Mouse (Mus musculus) embryonic facial prominence, embryonic 11.5 days (tissue): Measurements from ENCODE around the gene Eif3b. TPM values are rescaled to one million over a fixed set of nuclear protein-coding genes. Genes with fewer than 3 reads are reported as not detected.

ENCODE experiments used
- ATAC-seq: fragments of 200-750 bp; cut with Nextera tagmentation; replicated peaks from 2 replicates; pipeline ENCODE4 v1.8.0; 2017; ENCODE audit warnings: low read depth; ENCODE audit not compliant: insufficient number of reproducible peaks, low FRiP score, low TSS enrichment
- DNase-seq: peaks from one replicate; pipeline ENCODE4 v3.0.0-alpha.2; 2015; ENCODE audit warnings: low spot score
- H3K27ac ChIP-seq: fragments of 300-500 bp; sonication (generic); replicated peaks from 2 replicates; pipeline ENCODE4 v1.5.1; 2014; ENCODE audit warnings: mild to moderate bottlenecking, low read depth, low read length, control low read depth
- H3K27me3 ChIP-seq: fragments of 300-500 bp; sonication (generic); 2 replicates; pipeline ENCODE4 v1.6.1; 2014; ENCODE audit warnings: mild to moderate bottlenecking, low read length, moderate library complexity, mixed read lengths; ENCODE audit not compliant: control insufficient read depth, insufficient read depth
- H3K36me3 ChIP-seq: fragments of 300-500 bp; sonication (generic); replicated peaks from 2 replicates; pipeline ENCODE4 v1.6.1; 2014; ENCODE audit warnings: low read depth, mild to moderate bottlenecking, low read length, moderate library complexity, mixed read lengths; ENCODE audit not compliant: control insufficient read depth, insufficient read depth
- H3K4me1 ChIP-seq: fragments of 300-500 bp; sonication (generic); 2 replicates; pipeline ENCODE4 v1.6.1; 2014; ENCODE audit warnings: low read length, mixed read lengths; ENCODE audit not compliant: control insufficient read depth, insufficient read depth
- H3K4me2 ChIP-seq: fragments of 300-500 bp; sonication (generic); 2 replicates; pipeline ENCODE4 v1.6.1; 2014; ENCODE audit warnings: low read depth, mild to moderate bottlenecking, control low read depth, low read length, moderate library complexity
- H3K4me3 ChIP-seq: fragments of 300-500 bp; sonication (generic); 2 replicates; pipeline ENCODE4 v1.5.1; 2014; ENCODE audit warnings: low read depth, low read length, control low read depth
- H3K9ac ChIP-seq: fragments of 300-500 bp; sonication (generic); replicated peaks from 2 replicates; pipeline ENCODE4 v1.6.1; 2014; ENCODE audit warnings: mild to moderate bottlenecking, control low read depth, low read length
- H3K9me3 ChIP-seq: fragments of 300-500 bp; sonication (generic); replicated peaks from 2 replicates; pipeline ENCODE4 v1.6.1; 2016; ENCODE audit warnings: mild to moderate bottlenecking, low read length, inconsistent platforms, mixed read lengths; ENCODE audit not compliant: control insufficient read depth
- WGBS: fragments of 180-500 bp; shearing (Covaris S2); extraction: QIAGEN DNeasy Blood & Tissue Kit; methylation state at CpG from one replicate; pipeline ENCODE4 v1.1.7; 2014; 5-methylcytosine and 5-hydroxymethylcytosine counted together
- polyA plus RNA-seq: library from polyadenylated mRNA; unstranded; fragments of >200 nt; fragmentation: Nextera tagmentation; extraction: Ambion mirVana; gene quantifications from 2 replicates; pipeline ENCODE4 v1.2.1, GENCODE M21; 2014

The Eif3b gene
- polyA plus RNA-seq, 1 experiment from 2014 or later = 210 TPM

- peak; percentile 97 for DNase-seq
- peak within 1 kb of the TSS; percentile 75 for H3K4me3 ChIP-seq
- no peaks in the 10 kb centered on the region; the same call in 1 of the 2 replicates for H3K4me1 ChIP-seq
- H3K27ac ChIP-seq = no peak within 1 kb of the TSS; the same call in 1 of the 2 replicates
- H3K36me3 ChIP-seq = no peaks in the 10 kb centered on the region
- H3K27me3 ChIP-seq = no peaks in the 10 kb centered on the region
- H3K4me2 ChIP-seq = peak within 1 kb of the TSS; percentile 92
- H3K9me3 ChIP-seq = no peaks in the 10 kb centered on the region
- under 1% methylated on average over 58 of the region's 63 CpGs for WGBS
- ATAC-seq = peak; percentile 94
- peak within 1 kb of the TSS; percentile 77 for H3K9ac ChIP-seq
These were observed 30.2 kb upstream of the Eif3b start, which contains the start of gene Snx8 for GRCm38 (mm10) chr5:140388588-140389576. TSS of gene Snx8 (minus strand) at chr5:140389262.

GRCm38 (mm10) chr5:140389647-140390046, 29.5 kb upstream of the Eif3b start:
- H3K4me1 ChIP-seq = no peaks in the 10 kb centered on the region; the same call in 1 of the 2 replicates
- peak overlapping the region; percentile 92 for H3K4me2 ChIP-seq
- no peaks in the 10 kb centered on the region for H3K9me3 ChIP-seq
- H3K27me3 ChIP-seq = no peaks in the 10 kb centered on the region
- ATAC-seq = 0 out of 2 replicates have a peak, but pooled peaks have one; percentile 36
- H3K27ac ChIP-seq = no peak overlapping the region; the same call in 1 of the 2 replicates
- DNase-seq = no peak
- H3K9ac ChIP-seq = peak overlapping the region; percentile 41
- H3K36me3 ChIP-seq = no peaks in the 10 kb centered on the region
- peak overlapping the region; percentile 75 for H3K4me3 ChIP-seq
- 59% methylated on average over 3 of the region's 3 CpGs for WGBS

- Histone ChIP-seq H3K4me1 (no peaks in the 10 kb centered on the region; the same call in 1 of the 2 replicates), H3K4me3 (no peak overlapping the region), H3K4me2 (no peak overlapping the region), H3K27me3 (no peaks in the 10 kb centered on the region), H3K9me3 (no peaks in the 10 kb centered on the region), H3K27ac (no peak overlapping the region), H3K9ac (no peak overlapping the region), H3K36me3 (no peaks in the 10 kb centered on the region)
- 55% methylated on average over 1 of the region's 1 CpGs for WGBS
- ATAC-seq (no peak), DNase-seq (no peak)
These were observed 27.7 kb upstream of the Eif3b start for GRCm38 (mm10) chr5:140391435-140391834.

- Histone ChIP-seq H3K9ac (no peak overlapping the region), H3K27ac (no peak overlapping the region), H3K27me3 (no peaks in the 10 kb centered on the region), H3K4me3 (no peak overlapping the region), H3K4me1 (no peaks in the 10 kb centered on the region; the same call in 1 of the 2 replicates), H3K4me2 (no peak overlapping the region), H3K36me3 (no peaks in the 10 kb centered on the region), H3K9me3 (no peaks in the 10 kb centered on the region)
- 86% methylated on average over 5 of the region's 5 CpGs for WGBS
- DNase-seq = no peak
- ATAC-seq = no peak
These were observed 27.1 kb upstream of the Eif3b start for GRCm38 (mm10) chr5:140391981-140392380.

- H3K4me1 ChIP-seq = no peaks in the 10 kb centered on the region; the same call in 1 of the 2 replicates
- no peak overlapping the region for H3K9ac ChIP-seq
- H3K4me2 ChIP-seq = no peak overlapping the region
- no peak overlapping the region for H3K4me3 ChIP-seq
- no peaks in the 10 kb centered on the region for H3K36me3 ChIP-seq
- WGBS = 87% methylated on average over 3 of the region's 3 CpGs
- no peaks in the 10 kb centered on the region for H3K9me3 ChIP-seq
- no peak for DNase-seq
- no peaks in the 10 kb centered on the region for H3K27me3 ChIP-seq
- H3K27ac ChIP-seq = no peak overlapping the region
- ATAC-seq = no peak
These were observed 26.4 kb upstream of the Eif3b start for GRCm38 (mm10) chr5:140392701-140393100.

- Histone ChIP-seq H3K4me3 (no peak overlapping the region), H3K9me3 (no peaks in the 10 kb centered on the region), H3K27me3 (no peaks in the 10 kb centered on the region), H3K27ac (no peak overlapping the region), H3K36me3 (no peaks in the 10 kb centered on the region), H3K4me2 (no peak overlapping the region), H3K4me1 (no peaks in the 10 kb centered on the region), H3K9ac (no peak overlapping the region)
- peak; percentile 11 for DNase-seq
- no peak for ATAC-seq
- 61% methylated on average over 8 of the region's 8 CpGs for WGBS
These were observed 22.8 kb upstream of the Eif3b start for GRCm38 (mm10) chr5:140396166-140396940.

GRCm38 (mm10) chr5:140402640-140403270, 16.4 kb upstream of the Eif3b start:
- no peaks in the 10 kb centered on the region for H3K4me1 ChIP-seq
- no peak overlapping the region for H3K4me3 ChIP-seq
- DNase-seq = no peak
- ATAC-seq = no peak
- no peaks in the 10 kb centered on the region for H3K9me3 ChIP-seq
- H3K27ac ChIP-seq = no peak overlapping the region
- H3K27me3 ChIP-seq = no peaks in the 10 kb centered on the region
- no peaks in the 10 kb centered on the region for H3K36me3 ChIP-seq
- H3K4me2 ChIP-seq = no peak overlapping the region
- no peak overlapping the region for H3K9ac ChIP-seq
- 83% methylated on average over 4 of the region's 4 CpGs for WGBS
